ENCODE assay signal across 9 mouse cellular contexts in the genomic region with DNA sequence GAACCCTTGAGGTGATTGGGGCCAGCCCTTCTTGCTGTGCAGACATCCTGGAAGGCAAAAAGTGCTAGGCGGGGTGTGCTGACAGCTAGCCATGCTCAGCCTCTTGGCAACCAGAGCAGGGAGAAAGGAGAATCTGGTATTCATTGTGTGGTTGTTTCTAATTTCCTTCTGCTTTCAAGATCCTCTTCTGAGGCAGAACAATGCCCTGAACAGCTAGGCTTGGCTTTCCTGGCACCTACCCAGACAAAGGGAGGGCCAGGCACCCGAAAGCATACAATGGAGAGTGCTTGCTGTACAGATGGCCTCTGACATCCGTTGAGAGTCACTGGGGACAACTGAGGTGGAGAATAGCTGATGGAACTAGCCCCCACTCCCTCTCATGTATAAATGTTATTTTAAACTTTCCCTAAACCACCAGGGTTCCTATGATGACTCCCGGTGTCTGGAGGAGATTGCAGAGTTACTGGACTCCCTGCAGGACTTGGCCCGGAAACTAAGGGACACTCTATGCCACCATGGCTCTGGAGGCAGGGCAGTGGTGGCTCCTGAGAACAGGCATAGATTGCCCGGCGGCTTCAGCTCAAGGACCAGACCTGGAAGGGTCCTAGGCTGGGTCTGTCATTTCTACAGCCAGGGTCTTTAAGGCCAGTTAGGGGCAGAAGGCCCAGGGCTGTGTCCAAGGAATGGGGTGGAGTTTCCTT. TPM values are rescaled to one million over a fixed set of nuclear protein-coding genes. Genes with fewer than 3 reads are reported as not detected.
DNase-seq lines count a peak whose midpoint lies in the region; TF ChIP-seq lines count a peak whose summit lies in the region.
"Had no signal": no experiment of that assay in that cellular context is flagged by ENCODE, and none has a peak within 500 bp of the region (broad histone marks: within the 10 kb centered on the region; RNA-seq: fewer than 3 reads in every experiment).

No protein-coding gene starts in this region.

- no peak for TF ChIP-seq POLR2A in spleen, adult 2 months (IDR thresholded peaks at IDR 0.05; ENCODE audit: low read depth, low read length)

- intact Hi-C loops in heart, postnatal 10 days (cut with DNase I), result no loop called here

- H3K9me3 ChIP-seq in embryonic facial prominence, embryonic 10.5 days, result no peaks in the 10 kb centered on the region
- H3K9me3 ChIP-seq: midbrain, embryonic 12.5 days had no signal

- 72% methylated on average over 7 of the region's 7 CpGs for WGBS in embryonic facial prominence, embryonic 10.5 days
- WGBS in spleen, adult 2 months, result 32% methylated on average over 7 of the region's 7 CpGs

- H3K4me1 ChIP-seq in embryonic facial prominence, embryonic 10.5 days, result peaks cover 9% of the 10 kb centered on the region; the same call in 1 of the 2 replicates
- H3K4me1 ChIP-seq in spleen, adult 2 months (ENCODE audit: control insufficient read depth, insufficient read depth, insufficient read length), result peaks cover 53% of the 10 kb centered on the region; the same call in 1 of the 2 replicates

- no peaks in the 10 kb centered on the region for H3K27me3 ChIP-seq in embryonic facial prominence, embryonic 10.5 days (replicated peaks; ENCODE audit: low read depth, poor library complexity, severe bottlenecking)
- no peaks in the 10 kb centered on the region for H3K27me3 ChIP-seq in spleen, adult 2 months (ENCODE audit: control insufficient read depth, insufficient read depth, low read length)
- H3K27me3 ChIP-seq: midbrain, embryonic 12.5 days had no signal

- peak overlapping the region; percentile 11; the same call in 1 of the 2 replicates for H3K27ac ChIP-seq in embryonic facial prominence, embryonic 10.5 days (replicated peaks)
- 0 out of 2 replicates have a peak overlapping the region, but pooled peaks have one; percentile 30 for H3K27ac ChIP-seq in spleen, adult 2 months (ENCODE audit: insufficient read depth, low read length)
- H3K27ac ChIP-seq: midbrain, embryonic 12.5 days had no signal

- no peaks in the 10 kb centered on the region for H3K36me3 ChIP-seq in embryonic facial prominence, embryonic 10.5 days (replicated peaks)
- no peaks in the 10 kb centered on the region for H3K36me3 ChIP-seq in spleen, adult 2 months (ENCODE audit: control insufficient read depth, insufficient read depth, low read length)
- H3K36me3 ChIP-seq: midbrain, embryonic 12.5 days had no signal

- DNase-seq in ovary, adult 18-20 months (ENCODE audit: low spot score), result peak; percentile 36
- DNase-seq in ovary, postnatal 10 days (ENCODE audit: low spot score), result no peak
- DNase-seq in embryonic facial prominence, embryonic 10.5 days (ENCODE audit: low spot score), result no peak
- DNase-seq in heart, postnatal 10 days, result peak; percentile 82 to 83
- peak; percentile 82 for DNase-seq in kidney, postnatal 14 days
- peak; percentile 89 for DNase-seq in lung, postnatal 25 days (ENCODE audit: low spot score)
- DNase-seq in spleen, adult 2 months (ENCODE audit: low read depth in 1 of 2, low spot score in 2 of 2), result peak in 1 of 2 experiments; percentile 55
- no peak for DNase-seq in urinary bladder, postnatal 25 days (ENCODE audit: low spot score)

- no peak for TF ChIP-seq CTCF in spleen, adult 2 months (IDR thresholded peaks at IDR 0.05; ENCODE audit: extremely low read depth, insufficient read depth, insufficient read length, insufficient replicate concordance)

- no peak overlapping the region for H3K4me3 ChIP-seq in embryonic facial prominence, embryonic 10.5 days
- no peak overlapping the region for H3K4me3 ChIP-seq in spleen, adult 2 months (ENCODE audit: extremely low read depth, insufficient read depth, insufficient read length)
- H3K4me3 ChIP-seq: midbrain, embryonic 12.5 days had no signal

RNA-seq across cellular contexts. Expression of a gene that starts 16.2 kb away (rescaled TPM):
- not detected in 2 replicates for polyA plus RNA-seq in embryonic facial prominence, embryonic 10.5 days (2016; fragmentation: Nextera tagmentation; extraction: Ambion mirVana)
- 1 to 10 TPM in 1 of 2 experiments, not detected in 1; 4.2 TPM for total RNA-seq in heart, postnatal 10 days (2021)
- polyA plus RNA-seq in spleen, adult 2 months (2012; rRNA removed), result 0.26 and 0.91 TPM in 2 replicates
- polyA plus RNA-seq: midbrain, embryonic 12.5 days had no signal

Comparison
In these comparisons a context has a peak if more than half of its experiments do, and no peak if none do; other contexts are left out.
1. DNase-seq: peak in ovary, adult 18-20 months (single experiment), heart, postnatal 10 days (2 of 2), kidney, postnatal 14 days (single experiment) and lung, postnatal 25 days (single experiment); none in ovary, postnatal 10 days (single experiment), embryonic facial prominence, embryonic 10.5 days (single experiment) and urinary bladder, postnatal 25 days (single experiment).